Comparison of ENCODE assay signal across 19 mouse cellular contexts in the genomic region with DNA sequence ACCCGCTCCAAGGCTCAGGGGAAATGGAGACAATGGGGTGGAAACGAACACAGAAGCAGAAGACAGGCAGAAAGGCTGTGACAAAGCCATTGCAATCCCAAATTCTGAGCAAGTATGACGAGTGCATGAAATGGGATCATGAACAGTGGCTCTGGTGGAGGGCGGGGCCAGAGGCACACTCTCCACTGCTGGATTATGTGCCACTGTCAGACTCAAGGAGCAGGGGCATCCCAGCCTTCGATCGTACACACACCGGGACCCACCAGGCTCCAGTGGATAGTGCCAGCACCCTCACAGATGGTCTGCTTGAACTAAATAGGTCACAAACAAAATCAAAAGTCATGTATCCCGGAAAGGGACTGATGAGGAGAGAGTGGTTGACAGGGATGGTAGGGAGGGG.
DNase-seq lines count a peak whose midpoint lies in the region; ATAC-seq lines count a peak whose summit lies in the region.
"Had no signal": no experiment of that assay in that cellular context is flagged by ENCODE, and none has a peak within 500 bp of the region (broad histone marks: within the 10 kb centered on the region; RNA-seq: fewer than 3 reads in every experiment).

No protein-coding gene starts in this region.

- no peak for DNase-seq in forebrain, embryonic 11.5 days (ENCODE audit: low spot score)
- peak; percentile 56 for DNase-seq in cerebellum, adult 9-11 months
- no peak for DNase-seq in hindbrain, embryonic 14.5 days (ENCODE audit: low spot score)
- DNase-seq in adipocyte (ENCODE audit: low spot score), result no peak
- DNase-seq in layer of hippocampus, adult 11-12 months (ENCODE audit: low spot score), result no peak
- DNase-seq: gastrocnemius, postnatal 10 days; heart, postnatal 14 days; layer of hippocampus, adult 9-11 months; liver; spleen, adult 18-20 months; thymus, postnatal 4 days had no signal

- 0 out of 2 replicates have a peak, but pooled peaks cover 2% of the 10 kb centered on the region for H3K4me1 ChIP-seq in forebrain, embryonic 11.5 days (replicated peaks; ENCODE audit: control insufficient read depth, insufficient read depth, low read length)
- H3K4me1 ChIP-seq in forebrain, embryonic 12.5 days, result peaks cover 14% of the 10 kb centered on the region
- H3K4me1 ChIP-seq in hindbrain, embryonic 14.5 days (replicated peaks; ENCODE audit: control insufficient read depth, insufficient read depth, low read length), result peaks cover 7% of the 10 kb centered on the region
- peaks cover 4% of the 10 kb centered on the region for H3K4me1 ChIP-seq in midbrain, embryonic 15.5 days
- peaks cover 4% of the 10 kb centered on the region; the same call in 1 of the 2 replicates for H3K4me1 ChIP-seq in neural tube, embryonic 15.5 days
- H3K4me1 ChIP-seq: heart, embryonic 10.5 days; intestine, embryonic 15.5 days; lung, embryonic 15.5 days; stomach, embryonic 15.5 days had no signal

- H3K27me3 ChIP-seq in forebrain, embryonic 11.5 days (ENCODE audit: control insufficient read depth, insufficient read depth, low read length), result no peaks in the 10 kb centered on the region
- H3K27me3 ChIP-seq in forebrain, embryonic 12.5 days, result no peaks in the 10 kb centered on the region
- H3K27me3 ChIP-seq in hindbrain, embryonic 14.5 days (ENCODE audit: control insufficient read depth, insufficient read depth, low read length), result no peaks in the 10 kb centered on the region
- no peaks in the 10 kb centered on the region for H3K27me3 ChIP-seq in midbrain, embryonic 15.5 days (replicated peaks)
- H3K27me3 ChIP-seq in neural tube, embryonic 15.5 days (replicated peaks), result no peaks in the 10 kb centered on the region
- H3K27me3 ChIP-seq: intestine, embryonic 15.5 days; lung, embryonic 15.5 days; stomach, embryonic 15.5 days had no signal

- H3K9me3 ChIP-seq in forebrain, embryonic 11.5 days (ENCODE audit: control insufficient read depth, low read length), result no peaks in the 10 kb centered on the region
- no peaks in the 10 kb centered on the region for H3K9me3 ChIP-seq in forebrain, embryonic 12.5 days
- H3K9me3 ChIP-seq in hindbrain, embryonic 14.5 days (ENCODE audit: control insufficient read depth, low read length), result no peaks in the 10 kb centered on the region
- H3K9me3 ChIP-seq in midbrain, embryonic 15.5 days, result no peaks in the 10 kb centered on the region
- no peaks in the 10 kb centered on the region for H3K9me3 ChIP-seq in neural tube, embryonic 15.5 days (replicated peaks)
- H3K9me3 ChIP-seq: heart, embryonic 10.5 days; intestine, embryonic 15.5 days; lung, embryonic 15.5 days; stomach, embryonic 15.5 days had no signal

- no peaks in the 10 kb centered on the region for H3K36me3 ChIP-seq in forebrain, embryonic 11.5 days (ENCODE audit: control insufficient read depth, insufficient read depth, low read length)
- peaks cover 5% of the 10 kb centered on the region for H3K36me3 ChIP-seq in forebrain, embryonic 12.5 days (replicated peaks)
- H3K36me3 ChIP-seq in hindbrain, embryonic 14.5 days (replicated peaks; ENCODE audit: control insufficient read depth, insufficient read depth), result peaks cover 22% of the 10 kb centered on the region; the same call in 1 of the 2 replicates
- H3K36me3 ChIP-seq in midbrain, embryonic 15.5 days (replicated peaks), result no peaks in the 10 kb centered on the region; the same call in 1 of the 2 replicates
- peaks cover 5% of the 10 kb centered on the region for H3K36me3 ChIP-seq in neural tube, embryonic 15.5 days
- H3K36me3 ChIP-seq: intestine, embryonic 15.5 days; stomach, embryonic 15.5 days had no signal

- 0 out of 2 replicates have a peak, but pooled peaks have one; percentile 12 for ATAC-seq in forebrain, embryonic 11.5 days (replicated peaks; ENCODE audit: low FRiP score)
- no peak for ATAC-seq in forebrain, embryonic 12.5 days (ENCODE audit: low FRiP score)
- ATAC-seq in hindbrain, embryonic 14.5 days (ENCODE audit: low FRiP score), result peak; percentile 59
- ATAC-seq in midbrain, embryonic 15.5 days (replicated peaks), result peak; percentile 82
- ATAC-seq in neural tube, embryonic 15.5 days (ENCODE audit: low FRiP score), result no peak
- ATAC-seq: intestine, embryonic 15.5 days had no signal

- no peak overlapping the region for H3K4me3 ChIP-seq in forebrain, embryonic 11.5 days (ENCODE audit: low read depth, low read length)
- H3K4me3 ChIP-seq in forebrain, embryonic 12.5 days (replicated peaks), result no peak overlapping the region
- no peak overlapping the region for H3K4me3 ChIP-seq in hindbrain, embryonic 14.5 days (replicated peaks; ENCODE audit: low read length)
- no peak overlapping the region for H3K4me3 ChIP-seq in midbrain, embryonic 15.5 days
- H3K4me3 ChIP-seq in neural tube, embryonic 15.5 days (replicated peaks), result no peak overlapping the region
- H3K4me3 ChIP-seq: heart, embryonic 10.5 days; intestine, embryonic 15.5 days; lung, embryonic 15.5 days; stomach, embryonic 15.5 days had no signal

- WGBS in forebrain, embryonic 11.5 days, result 91% methylated on average over 8 of the region's 8 CpGs
- WGBS in forebrain, embryonic 12.5 days, result 92% methylated on average over 8 of the region's 8 CpGs
- WGBS in hindbrain, embryonic 14.5 days, result 76% methylated on average over 8 of the region's 8 CpGs
- WGBS in midbrain, embryonic 15.5 days, result 51% methylated on average over 8 of the region's 8 CpGs
- WGBS in neural tube, embryonic 15.5 days, result 87% methylated on average over 8 of the region's 8 CpGs

- no peak overlapping the region for H3K9ac ChIP-seq in forebrain, embryonic 11.5 days (ENCODE audit: low read length)
- H3K9ac ChIP-seq in forebrain, embryonic 12.5 days, result no peak overlapping the region
- H3K9ac ChIP-seq in hindbrain, embryonic 14.5 days, result no peak overlapping the region
- H3K9ac ChIP-seq in midbrain, embryonic 15.5 days, result no peak overlapping the region
- no peak overlapping the region for H3K9ac ChIP-seq in neural tube, embryonic 15.5 days (replicated peaks)
- H3K9ac ChIP-seq: intestine, embryonic 15.5 days; lung, embryonic 15.5 days; stomach, embryonic 15.5 days had no signal

- no peak overlapping the region for H3K4me2 ChIP-seq in forebrain, embryonic 11.5 days (ENCODE audit: low read depth, low read length, severe bottlenecking)
- H3K4me2 ChIP-seq in forebrain, embryonic 12.5 days, result no peak overlapping the region
- H3K4me2 ChIP-seq in hindbrain, embryonic 14.5 days (replicated peaks), result no peak overlapping the region
- H3K4me2 ChIP-seq in midbrain, embryonic 15.5 days, result no peak overlapping the region
- H3K4me2 ChIP-seq in neural tube, embryonic 15.5 days, result no peak overlapping the region
- H3K4me2 ChIP-seq: intestine, embryonic 15.5 days; lung, embryonic 15.5 days; stomach, embryonic 15.5 days had no signal

- H3K27ac ChIP-seq in forebrain, embryonic 11.5 days (ENCODE audit: low read depth, low read length), result no peak overlapping the region
- H3K27ac ChIP-seq in forebrain, embryonic 12.5 days, result no peak overlapping the region
- H3K27ac ChIP-seq in hindbrain, embryonic 14.5 days, result no peak overlapping the region
- H3K27ac ChIP-seq in midbrain, embryonic 15.5 days, result peak overlapping the region; percentile 29; the same call in 1 of the 2 replicates
- H3K27ac ChIP-seq in neural tube, embryonic 15.5 days (replicated peaks), result no peak overlapping the region
- H3K27ac ChIP-seq: heart, embryonic 10.5 days; intestine, embryonic 15.5 days; kidney, postnatal 0 days; lung, embryonic 15.5 days; stomach, embryonic 15.5 days had no signal

Comparison
In these comparisons a context has a peak if more than half of its experiments do, and no peak if none do; other contexts are left out.
1. ATAC-seq: peak in forebrain, embryonic 11.5 days (single experiment), hindbrain, embryonic 14.5 days (single experiment) and midbrain, embryonic 15.5 days (single experiment); none in forebrain, embryonic 12.5 days (single experiment) and neural tube, embryonic 15.5 days (single experiment).